Mouse (Mus musculus) heart, adult 2 months (tissue): Measurements from ENCODE around the gene Zfp263. TPM values are rescaled to one million over a fixed set of nuclear protein-coding genes. Genes with fewer than 3 reads are reported as not detected.

Experiments used
- DNase-seq, 2 experiments: peaks; one replicate each; pipeline ENCODE4 v3.0.0; 2021
- H3K27ac ChIP-seq: fragments of 200-600 bp; 2 replicates; pipeline ENCODE4 v1.8.1; 2022
- H3K27me3 ChIP-seq: fragments of 200-500 bp; 2 replicates; pipeline ENCODE4 v1.6.1; 2012; ENCODE audit warnings: mild to moderate bottlenecking, low read length, inconsistent platforms, mixed read lengths; ENCODE audit not compliant: control insufficient read depth, insufficient read depth
- H3K36me3 ChIP-seq: fragments of 200-500 bp; 2 replicates; pipeline ENCODE4 v1.6.1; 2012; ENCODE audit warnings: low read length, inconsistent platforms; ENCODE audit not compliant: control insufficient read depth, insufficient read depth
- H3K4me1 ChIP-seq: fragments of 200-500 bp; 2 replicates; pipeline ENCODE4 v1.6.1; 2011; ENCODE audit warnings: low read length; ENCODE audit not compliant: control insufficient read depth, insufficient read depth
- H3K4me3 ChIP-seq: fragments of 200-600 bp; 2 replicates; pipeline ENCODE4 v1.8.1; 2022
- H3K79me2 ChIP-seq: fragments of 200-500 bp; replicated peaks from 2 replicates; pipeline ENCODE4 v1.6.1; 2012; ENCODE audit warnings: mild to moderate bottlenecking, inconsistent platforms, low read length, moderate library complexity, mixed read lengths; ENCODE audit not compliant: control insufficient read depth, insufficient read depth
- H3K9ac ChIP-seq: fragments of 200-500 bp; 2 replicates; pipeline ENCODE4 v1.6.1; 2012; ENCODE audit warnings: low read depth, mild to moderate bottlenecking, control low read depth, inconsistent platforms, low read length, mixed read lengths
- CTCF ChIP-seq: fragments of 200-600 bp; IDR thresholded peaks from 2 replicates; pipeline ENCODE4 v1.8.1; 2022; ENCODE audit warnings: antibody characterized with exemption, mild to moderate bottlenecking, moderate library complexity
- EP300 ChIP-seq: fragments of 200-500 bp; IDR thresholded peaks from 2 replicates; pipeline ENCODE4 v1.6.1; 2011; ENCODE audit warnings: low read depth, low read length, control low read depth; ENCODE audit not compliant: insufficient read depth
- POLR2A ChIP-seq: fragments of 200-500 bp; IDR thresholded peaks from 2 replicates; pipeline ENCODE4 v1.6.1; 2011; ENCODE audit warnings: mild to moderate bottlenecking, low read depth, low read length, control low read depth; ENCODE audit not compliant: insufficient read depth
- WGBS: fragments of 180-500 bp; shearing (Covaris S2); methylation state at CpG from one replicate; pipeline ENCODE4 v1.1.7; 2018; 5-methylcytosine and 5-hydroxymethylcytosine counted together
- intact Hi-C: fragments of 180-260 bp; cut with DNase I; formaldehyde crosslinking; loops from one replicate; pipeline ENCODE4 v1.15.1; 2025
- polyA plus RNA-seq: library from polyadenylated mRNA; depleted of rRNA; stranded (reverse); fragments of >200 nt; gene quantifications from 2 replicates; pipeline ENCODE4 v1.2.3, GENCODE M21; 2012
- total RNA-seq, 2 experiments: library from RNA; stranded (reverse); gene quantifications; 2 replicates each; pipeline ENCODE4 v1.2.3; 2021

The Zfp263 gene
- total and polyA plus RNA-seq, 3 experiments, result 3.8 to 7.6 (median 6.2) TPM

- WGBS, result 55% methylated on average over 3 of the region's 3 CpGs
- Histone ChIP-seq H3K4me1 (no peaks in the 10 kb centered on the region), H3K27me3 (no peaks in the 10 kb centered on the region), H3K9ac (no peak overlapping the region), H3K27ac (no peak overlapping the region), H3K36me3 (no peaks in the 10 kb centered on the region), H3K4me3 (no peak overlapping the region), H3K79me2 (no peaks in the 10 kb centered on the region)
- DNase-seq, result peak in 1 of 2 experiments; percentile 10
- intact Hi-C loops, result no loop called here
- TF ChIP-seq POLR2A, result no peak
- no peak for TF ChIP-seq CTCF
- no peak for TF ChIP-seq EP300
These were observed 20.7 kb upstream of the Zfp263 start for GRCm38 (mm10) chr16:3723231-3723630.

- Histone ChIP-seq H3K36me3 (no peaks in the 10 kb centered on the region), H3K9ac (no peak overlapping the region), H3K4me3 (no peak overlapping the region), H3K27me3 (no peaks in the 10 kb centered on the region), H3K4me1 (no peaks in the 10 kb centered on the region), H3K79me2 (no peaks in the 10 kb centered on the region), H3K27ac (no peak overlapping the region)
- no peak for TF ChIP-seq CTCF
- no peak for TF ChIP-seq POLR2A
- no peak for TF ChIP-seq EP300
- intact Hi-C loops, result no loop called here
- 77% methylated on average over 6 of the region's 6 CpGs for WGBS
- no peak for DNase-seq
These were observed 15.7 kb upstream of the Zfp263 start for GRCm38 (mm10) chr16:3727980-3728720.

- DNase-seq, result no peak
- no peak overlapping the region for H3K9ac ChIP-seq
- no peaks in the 10 kb centered on the region for H3K4me1 ChIP-seq
- WGBS, result 72% methylated on average over 4 of the region's 4 CpGs
- TF ChIP-seq POLR2A (no peak), CTCF (no peak), EP300 (no peak)
- no peak overlapping the region for H3K27ac ChIP-seq
- H3K4me3 ChIP-seq, result no peak overlapping the region
- no peaks in the 10 kb centered on the region for H3K79me2 ChIP-seq
- H3K27me3 ChIP-seq, result no peaks in the 10 kb centered on the region
- intact Hi-C loops, result no loop called here
- H3K36me3 ChIP-seq, result no peaks in the 10 kb centered on the region
These were observed 11.3 kb upstream of the Zfp263 start for GRCm38 (mm10) chr16:3732612-3733011.

GRCm38 (mm10) chr16:3733198-3733732, 10.6 kb upstream of the Zfp263 start:
- Histone ChIP-seq H3K4me1 (no peaks in the 10 kb centered on the region), H3K27me3 (no peaks in the 10 kb centered on the region), H3K36me3 (no peaks in the 10 kb centered on the region), H3K4me3 (no peak overlapping the region), H3K9ac (no peak overlapping the region), H3K79me2 (no peaks in the 10 kb centered on the region), H3K27ac (no peak overlapping the region)
- 77% methylated on average over 1 of the region's 1 CpGs for WGBS
- intact Hi-C loops, result no loop called here
- no peak for DNase-seq
- TF ChIP-seq CTCF (no peak), POLR2A (no peak), EP300 (no peak)

GRCm38 (mm10) chr16:3742466-3742865, 1.4 kb upstream of the Zfp263 start:
- 97% methylated on average over 6 of the region's 6 CpGs for WGBS
- peaks cover 3% of the 10 kb centered on the region for H3K4me1 ChIP-seq

GRCm38 (mm10) chr16:3744186-3744700, 350 bp downstream of the Zfp263 start:
- under 1% methylated on average over 32 of the region's 32 CpGs for WGBS
- no peak for DNase-seq
- intact Hi-C loops, result loop anchor here (10.0 kb wide), 3 partner anchors 101 to 261 kb away; partner anchors contain the start of genes Gm20695, Slx4, Zfp174 and Zfp597
- Histone ChIP-seq H3K4me3 (peak overlapping the region; percentile 89), H3K4me1 (peaks cover 3% of the 10 kb centered on the region), H3K27ac (peak overlapping the region; percentile 97), H3K27me3 (no peaks in the 10 kb centered on the region), H3K9ac (peak overlapping the region; percentile 70), H3K79me2 (no peaks in the 10 kb centered on the region), H3K36me3 (peaks cover 15% of the 10 kb centered on the region)
- TF ChIP-seq POLR2A (no peak), EP300 (no peak), CTCF (no peak)

More at GRCm38 (mm10) chr16:3742466-3742865, 1.4 kb upstream of the Zfp263 start:
- Histone ChIP-seq H3K9ac (no peak overlapping the region), H3K36me3 (peaks cover 9% of the 10 kb centered on the region), H3K4me3 (no peak overlapping the region), H3K79me2 (no peaks in the 10 kb centered on the region), H3K27me3 (no peaks in the 10 kb centered on the region), H3K27ac (no peak overlapping the region)
- DNase-seq, result no peak
- TF ChIP-seq EP300 (no peak), POLR2A (no peak), CTCF (no peak)
- intact Hi-C loops, result loop anchor here (10.0 kb wide), 3 partner anchors 102 to 262 kb away; partner anchors contain the start of genes Gm20695, Slx4, Zfp174 and Zfp597
